Mouse (Mus musculus): ENCODE measurements around the gene Gnl2. TPM values are rescaled to one million over a fixed set of nuclear protein-coding genes. Genes with fewer than 3 reads are reported as not detected.
A peak's percentile ranks its signal among the peaks of the same experiment; 100 is the strongest.

Gene Gnl2
- total RNA-seq, 2 experiments from 2014 or later: 30.6 to 61.7 TPM

GRCm38 (mm10) chr4:124999548-124999947, 16.8 kb upstream of the Gnl2 start:
- ATAC-seq (ENCODE audit: poor library complexity, severe bottlenecking): no peak

DNA sequence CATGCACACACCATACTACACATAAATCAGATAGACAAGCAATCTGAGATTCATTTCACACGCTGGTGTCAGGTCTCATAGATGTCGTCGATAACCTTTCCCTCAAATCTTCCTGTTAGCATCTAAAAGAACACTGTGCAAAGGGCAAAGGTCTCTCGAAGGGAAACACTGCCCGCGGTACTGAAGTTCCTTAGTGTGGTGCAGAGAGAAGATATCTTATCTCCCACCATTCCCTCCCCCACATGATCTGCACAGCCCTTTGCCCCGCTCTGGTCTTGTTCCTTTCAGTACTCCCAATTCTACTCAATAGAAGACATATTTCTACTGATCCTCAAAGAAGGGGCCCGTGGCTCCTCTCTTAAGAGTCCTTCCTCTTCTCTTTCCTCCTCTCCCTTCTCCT, 13.4 kb upstream of the Gnl2 start:
- ATAC-seq (ENCODE audit: poor library complexity, severe bottlenecking): no peak

DNA sequence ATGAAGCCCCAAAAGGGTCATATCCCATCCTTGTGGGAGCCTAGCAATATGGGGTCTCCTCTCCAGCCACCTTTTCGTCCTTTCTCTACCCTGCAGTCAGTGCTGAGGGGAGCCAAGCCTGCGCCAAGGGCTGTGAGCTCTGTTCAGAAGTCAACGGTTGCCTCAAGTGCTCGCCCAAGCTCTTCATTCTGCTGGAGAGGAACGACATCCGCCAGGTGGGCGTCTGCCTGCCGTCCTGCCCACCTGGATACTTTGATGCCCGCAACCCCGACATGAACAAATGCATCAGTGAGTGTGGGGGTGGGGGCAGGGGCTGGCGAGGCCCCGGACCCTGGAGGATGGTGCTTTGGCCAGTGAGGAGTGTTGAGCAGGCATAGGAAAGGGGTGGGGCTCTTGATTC, 11.5 kb upstream of the Gnl2 start:
- ATAC-seq (ENCODE audit: poor library complexity, severe bottlenecking): no peak

DNA sequence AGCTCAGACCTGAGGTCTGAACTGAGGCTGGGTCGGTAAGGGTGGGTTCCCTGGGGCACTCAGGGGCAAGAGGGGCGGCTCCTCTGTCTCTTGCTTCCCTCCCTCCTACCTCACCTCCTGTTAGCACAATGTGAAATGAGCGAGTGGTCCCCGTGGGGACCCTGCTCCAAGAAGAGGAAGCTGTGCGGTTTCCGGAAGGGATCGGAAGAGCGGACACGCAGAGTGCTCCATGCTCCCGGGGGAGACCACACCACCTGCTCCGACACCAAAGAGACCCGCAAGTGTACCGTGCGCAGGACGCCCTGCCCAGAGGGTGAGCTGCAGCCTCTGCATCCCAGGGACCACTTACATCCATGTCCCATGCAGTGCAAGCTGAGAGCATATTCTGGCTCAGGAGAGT, 8.9 kb upstream of the Gnl2 start:
- ATAC-seq (ENCODE audit: poor library complexity, severe bottlenecking): peak; percentile 70

GRCm38 (mm10) chr4:125008220-125008619, 8.2 kb upstream of the Gnl2 start:
- ATAC-seq (ENCODE audit: poor library complexity, severe bottlenecking): no peak

DNA sequence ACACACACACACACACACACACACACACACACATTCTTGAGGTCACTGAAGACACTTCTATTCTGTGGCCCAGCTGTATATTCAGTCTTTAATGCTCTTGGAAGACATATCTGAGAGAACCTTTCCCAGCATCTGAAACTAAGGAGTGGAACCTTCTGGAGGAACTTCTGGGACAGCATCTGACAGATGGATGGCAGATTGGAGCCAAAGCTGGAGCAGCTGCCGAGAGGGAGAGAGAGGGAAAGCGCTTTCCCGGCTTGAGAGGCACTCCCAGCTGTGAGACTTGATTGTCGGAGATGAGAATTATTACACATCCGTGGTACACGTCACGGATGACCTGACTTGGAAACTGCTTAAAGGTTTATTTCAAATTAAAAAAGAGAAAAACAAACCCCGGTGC, 7.7 kb upstream of the Gnl2 start:
- no peak for ATAC-seq (ENCODE audit: poor library complexity, severe bottlenecking)

DNA sequence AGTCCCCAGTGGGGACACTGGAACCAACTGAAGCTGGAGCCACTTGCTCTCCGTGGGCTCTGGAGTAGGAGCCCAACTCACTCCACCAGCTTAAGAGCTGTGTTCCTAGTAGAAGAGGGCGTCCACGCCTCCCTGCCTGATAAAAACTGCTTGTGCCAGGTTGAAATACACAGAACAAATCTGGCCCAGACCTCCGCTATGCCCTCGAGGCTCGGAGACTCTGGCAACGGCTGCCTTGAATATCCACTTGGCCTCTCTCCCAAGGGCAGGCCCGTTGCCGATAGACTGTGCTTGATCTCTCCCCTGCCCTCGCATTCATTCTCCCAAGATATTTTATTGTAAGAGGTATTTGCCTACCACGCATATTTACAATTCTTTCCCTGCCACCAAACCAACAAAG, 1.0 kb downstream of the Gnl2 start:
- no peak for ATAC-seq (ENCODE audit: poor library complexity, severe bottlenecking)

- ATAC-seq (ENCODE audit: poor library complexity, severe bottlenecking): peak; percentile 66
Observed at GRCm38 (mm10) chr4:125020780-125021538, 4.6 kb downstream of the Gnl2 start.

GRCm38 (mm10) chr4:125029891-125030614, 13.7 kb downstream of the Gnl2 start:
- ATAC-seq (ENCODE audit: poor library complexity, severe bottlenecking): peak; percentile 100

GRCm38 (mm10) chr4:125034341-125034740, 18.0 kb downstream of the Gnl2 start:
- ATAC-seq (ENCODE audit: poor library complexity, severe bottlenecking): no peak

- ATAC-seq (ENCODE audit: poor library complexity, severe bottlenecking): no peak
Observed at GRCm38 (mm10) chr4:125044454-125044853, 28.1 kb downstream of the Gnl2 start.

- peak; percentile 92 for ATAC-seq (ENCODE audit: poor library complexity, severe bottlenecking)
Observed at GRCm38 (mm10) chr4:125055385-125055784, 39.0 kb downstream of the Gnl2 start.

GRCm38 (mm10) chr4:125056476-125056875, 40.1 kb downstream of the Gnl2 start:
- no peak for ATAC-seq (ENCODE audit: poor library complexity, severe bottlenecking)

DNA sequence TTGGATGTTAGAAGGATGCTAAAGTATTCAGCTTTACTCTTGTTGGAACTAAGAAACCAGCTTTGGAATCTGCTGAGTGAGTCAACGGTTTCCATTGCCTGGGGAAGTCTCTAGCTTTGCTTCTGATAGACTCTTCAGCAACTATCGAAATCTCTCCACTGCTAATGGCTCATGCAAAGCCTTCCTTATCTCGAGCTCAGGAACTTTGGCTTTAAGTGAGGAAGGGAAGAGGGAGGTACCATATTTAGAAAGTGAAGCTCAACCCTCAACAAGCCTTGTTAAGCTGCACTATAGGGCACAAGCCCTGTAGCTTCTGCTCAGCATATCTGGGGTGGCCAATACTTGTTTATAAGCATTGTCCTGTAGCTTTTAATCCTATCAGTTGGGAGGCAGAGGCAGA, 40.9 kb downstream of the Gnl2 start:
- ATAC-seq (ENCODE audit: poor library complexity, severe bottlenecking): no peak

- no peak for ATAC-seq (ENCODE audit: poor library complexity, severe bottlenecking)
Observed at GRCm38 (mm10) chr4:125058033-125058432, 41.6 kb downstream of the Gnl2 start.

DNA sequence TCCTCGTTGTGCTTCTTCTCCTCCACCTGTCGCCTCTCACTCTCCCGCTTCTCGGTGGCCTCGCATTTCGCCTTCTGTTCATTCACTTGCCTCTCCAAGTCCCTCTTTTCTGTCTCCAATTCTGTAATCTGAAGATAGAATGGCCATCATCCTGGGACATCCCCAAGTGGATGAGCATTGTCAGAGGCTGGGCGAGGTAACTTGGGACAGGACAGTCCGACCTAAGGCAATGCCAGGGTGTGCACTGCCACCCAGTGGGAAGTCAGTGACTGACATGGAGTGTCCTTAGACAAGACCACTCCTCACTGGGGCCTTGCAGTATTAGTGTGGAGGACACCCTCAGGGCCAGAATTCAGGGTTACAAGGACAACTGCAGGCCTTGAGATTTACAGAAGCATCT, 42.6 kb downstream of the Gnl2 start:
- ATAC-seq (ENCODE audit: poor library complexity, severe bottlenecking): peak; percentile 80

- ATAC-seq (ENCODE audit: poor library complexity, severe bottlenecking): no peak
Observed at GRCm38 (mm10) chr4:125063829-125064228, 47.4 kb downstream of the Gnl2 start.

DNA sequence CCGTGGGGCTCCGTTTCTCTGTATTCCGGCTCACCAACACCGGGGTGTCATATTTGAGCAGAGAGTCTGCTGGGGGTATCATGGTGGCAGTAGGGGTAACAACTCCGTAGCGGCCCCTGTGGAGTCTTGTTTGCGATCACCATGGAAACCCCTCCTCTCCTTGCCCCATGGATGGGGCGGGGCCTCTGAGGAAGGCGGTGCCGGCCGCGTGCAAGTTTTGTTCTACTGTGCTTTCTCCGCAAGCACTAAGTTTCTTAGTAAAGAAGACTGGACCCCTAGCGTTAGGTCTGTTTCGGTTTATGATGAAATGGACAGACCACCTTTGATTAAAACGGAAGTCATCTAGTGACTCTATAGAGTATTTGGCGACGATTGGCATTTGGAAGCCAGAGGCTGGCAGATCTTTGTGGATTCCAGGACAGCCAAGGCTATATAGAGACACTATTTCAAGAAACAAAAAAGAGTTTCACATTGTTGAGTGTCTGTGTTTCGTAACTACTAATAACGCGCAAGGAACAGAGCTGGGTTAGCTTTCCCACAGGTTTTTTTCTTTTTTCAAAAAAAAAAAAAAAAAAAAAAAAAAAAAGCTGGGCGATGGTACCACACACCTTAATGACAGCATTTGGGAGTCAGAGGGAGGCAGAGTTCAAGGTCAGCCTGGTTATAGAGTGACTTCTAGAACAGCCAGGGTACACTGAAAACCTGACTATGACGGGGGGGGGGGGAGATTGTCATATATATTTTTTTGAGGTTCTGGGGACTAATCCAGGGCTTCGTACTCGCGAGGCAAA, 49.3 kb downstream of the Gnl2 start, which contains the start of gene Dnali1:
TSS of gene Dnali1 (minus strand) at position 187 of the 791 bp plus-strand sequence.
- ATAC-seq (ENCODE audit: poor library complexity, severe bottlenecking): peak; percentile 47

DNA sequence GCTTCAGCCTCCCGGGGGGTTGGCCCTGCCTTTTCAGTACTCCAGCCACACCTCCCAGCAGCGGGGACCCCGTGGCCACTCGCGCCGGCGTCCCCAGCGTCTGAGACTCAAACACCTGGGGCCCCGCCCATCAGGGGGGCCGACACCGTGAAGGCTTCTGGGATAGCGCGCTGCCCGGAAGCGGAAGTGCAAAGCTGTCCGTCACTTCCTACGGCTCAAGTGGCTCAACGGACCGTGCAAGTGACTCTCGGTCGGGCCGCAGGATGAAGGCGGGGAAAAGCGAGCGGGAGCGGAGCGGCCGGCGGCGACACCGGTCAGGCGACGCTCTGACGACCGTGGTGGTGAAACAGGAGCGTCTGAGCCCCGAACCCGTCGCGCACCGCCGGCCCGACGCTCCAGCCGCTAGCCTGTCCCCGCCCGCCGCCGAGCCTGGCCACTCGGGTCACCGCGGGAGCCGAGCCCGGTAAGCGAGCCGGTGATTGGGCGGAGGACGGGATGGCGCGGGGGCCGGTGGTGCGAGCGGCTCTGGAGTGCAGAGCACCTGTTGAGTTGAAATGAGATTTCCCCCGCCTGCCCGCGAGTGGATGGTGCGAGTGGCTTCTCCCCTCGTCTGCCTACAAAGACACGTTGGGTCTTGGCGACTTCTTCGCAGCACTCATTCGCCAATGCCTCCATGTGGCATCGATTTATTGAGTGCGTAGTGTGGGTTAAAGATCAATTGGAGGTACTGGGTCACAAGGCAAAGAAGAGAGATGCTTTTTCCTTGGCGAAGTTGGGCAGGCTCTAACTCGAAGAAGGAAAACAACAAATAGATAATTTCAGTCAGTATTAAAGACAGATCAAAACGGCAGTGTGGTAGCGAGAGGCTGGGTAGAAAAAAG, 50.3 kb downstream of the Gnl2 start, which contains the start of gene Snip1:
TSS of gene Snip1 (plus strand) at position 183 of the 881 bp plus-strand sequence.
- peak; percentile 96 for ATAC-seq (ENCODE audit: poor library complexity, severe bottlenecking)

- no peak for ATAC-seq (ENCODE audit: poor library complexity, severe bottlenecking)
Observed at GRCm38 (mm10) chr4:125077700-125078099, 61.3 kb downstream of the Gnl2 start.

All from megakaryocyte, adult 5-6 weeks (primary cell).